Mouse (Mus musculus): ENCODE results near the gene Ttf1. TPM values are rescaled to one million over a fixed set of nuclear protein-coding genes. Genes with fewer than 3 reads are reported as not detected.
A peak's percentile ranks its signal among the peaks of the same experiment; 100 is the strongest.

Gene Ttf1
- 0.28 and 0.34 TPM in 2 replicates for polyA plus RNA-seq (2012)

DNA sequence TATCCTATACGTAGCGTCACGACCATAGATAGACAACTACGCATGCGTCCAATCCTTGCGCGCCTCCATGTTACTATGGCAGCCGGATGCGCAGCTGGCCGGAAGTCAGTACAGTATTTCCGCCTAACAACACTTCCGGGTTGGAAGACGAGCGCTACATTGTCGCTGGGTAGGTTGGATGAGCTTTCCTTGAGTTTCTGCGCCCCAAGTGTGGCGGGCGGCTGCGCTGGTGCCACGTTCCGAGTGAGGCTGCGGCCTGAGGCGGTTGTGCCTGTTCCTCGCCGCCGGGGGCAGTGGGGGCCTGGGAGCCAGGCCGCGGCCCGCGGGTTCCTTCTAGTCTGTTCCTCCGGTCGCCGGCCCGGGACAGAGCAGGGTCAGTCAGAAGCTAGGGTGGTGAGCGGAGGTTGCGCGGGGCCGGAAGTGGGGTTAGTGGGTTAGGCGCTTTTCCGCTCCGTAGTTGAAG lies at the start of gene Ttf1:
Ttf1 (plus strand) TSS at position 128 of the 463 bp plus-strand sequence.
- Histone ChIP-seq H3K4me1 (ENCODE audit: control insufficient read depth) (peaks cover 27% of the 10 kb centered on the region), H3K4me3 (replicated peaks) (peak within 1 kb of the TSS; percentile 95), H3K9me3 (ENCODE audit: control insufficient read depth, low read length) (no peaks in the 10 kb centered on the region), H3K27me3 (ENCODE audit: control insufficient read depth) (peaks cover 33% of the 10 kb centered on the region), H3K36me3 (ENCODE audit: control insufficient read depth) (peaks cover 16% of the 10 kb centered on the region)
- no peak for TF ChIP-seq TAL1 (IDR thresholded peaks at IDR 0.05; ENCODE audit: low read length)
- no peak for TF ChIP-seq GATA1 (IDR thresholded peaks at IDR 0.05; ENCODE audit: low read length)

DNA sequence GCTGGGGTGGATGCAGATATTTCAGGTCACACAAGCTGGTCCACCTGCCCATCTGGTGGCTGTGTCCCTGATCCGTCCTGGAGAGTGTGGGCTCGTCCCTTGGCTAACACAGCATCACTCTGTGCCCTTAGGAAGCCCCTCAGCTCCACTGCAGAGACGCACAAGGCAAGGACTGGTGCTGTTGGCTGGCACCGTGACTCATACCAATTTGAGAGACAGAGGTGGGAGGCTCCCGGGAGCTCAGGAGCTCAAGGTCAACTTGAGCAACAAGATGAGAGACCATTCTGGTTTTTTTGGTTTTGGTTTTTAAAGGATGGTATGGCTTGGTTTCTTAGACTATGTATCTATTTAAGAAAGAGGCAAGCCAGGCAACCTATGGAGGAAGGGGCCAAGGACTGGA lies 47.5 kb upstream of the Ttf1 start:
- Histone ChIP-seq H3K36me3 (ENCODE audit: control insufficient read depth) (no peaks in the 10 kb centered on the region), H3K4me1 (ENCODE audit: control insufficient read depth) (no peaks in the 10 kb centered on the region; the same call in 1 of the 2 replicates), H3K27me3 (ENCODE audit: control insufficient read depth) (no peaks in the 10 kb centered on the region), H3K4me3 (replicated peaks) (no peak overlapping the region), H3K9me3 (ENCODE audit: control insufficient read depth, low read length) (no peaks in the 10 kb centered on the region)
- TF ChIP-seq GATA1 (IDR thresholded peaks at IDR 0.05; ENCODE audit: low read length) (no peak), TAL1 (IDR thresholded peaks at IDR 0.05; ENCODE audit: low read length) (no peak)

GRCm38 (mm10) chr2:29016599-29017587 lies 43.2 kb upstream of the Ttf1 start:
- H3K27me3 ChIP-seq (ENCODE audit: control insufficient read depth), result no peaks in the 10 kb centered on the region
- H3K4me3 ChIP-seq (replicated peaks), result no peak overlapping the region
- no peaks in the 10 kb centered on the region; the same call in 1 of the 2 replicates for H3K4me1 ChIP-seq (ENCODE audit: control insufficient read depth)
- no peaks in the 10 kb centered on the region for H3K9me3 ChIP-seq (ENCODE audit: control insufficient read depth, low read length)
- H3K36me3 ChIP-seq (ENCODE audit: control insufficient read depth), result no peaks in the 10 kb centered on the region
- TF ChIP-seq TAL1 (IDR thresholded peaks at IDR 0.05; ENCODE audit: low read length) (no peak), GATA1 (IDR thresholded peaks at IDR 0.05; ENCODE audit: low read length) (no peak)

DNA sequence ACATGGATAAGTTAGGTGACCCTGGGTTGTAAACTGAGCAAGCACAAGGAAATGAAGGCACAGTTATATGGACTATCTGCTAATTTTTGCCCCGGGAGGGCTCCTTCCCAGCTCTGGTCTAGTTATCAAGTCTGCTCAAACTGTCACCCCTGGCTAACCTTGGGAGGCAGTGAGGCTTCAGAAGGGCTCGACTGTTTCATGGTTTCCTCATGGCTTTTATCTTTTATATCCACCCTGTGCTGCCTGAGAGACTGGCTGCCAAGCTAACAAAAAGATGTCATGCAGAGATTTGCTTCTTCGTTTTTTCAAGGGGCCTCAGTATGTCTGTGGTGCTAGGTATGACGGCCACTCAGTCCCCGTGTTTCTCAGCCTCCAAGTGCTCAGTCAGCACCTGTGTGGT lies 41.4 kb upstream of the Ttf1 start:
- TF ChIP-seq TAL1 (IDR thresholded peaks at IDR 0.05; ENCODE audit: low read length) (no peak), GATA1 (IDR thresholded peaks at IDR 0.05; ENCODE audit: low read length) (no peak)
- Histone ChIP-seq H3K4me1 (ENCODE audit: control insufficient read depth) (no peaks in the 10 kb centered on the region; the same call in 1 of the 2 replicates), H3K9me3 (ENCODE audit: control insufficient read depth, low read length) (no peaks in the 10 kb centered on the region), H3K4me3 (replicated peaks) (no peak overlapping the region), H3K27me3 (ENCODE audit: control insufficient read depth) (no peaks in the 10 kb centered on the region), H3K36me3 (ENCODE audit: control insufficient read depth) (no peaks in the 10 kb centered on the region)

DNA sequence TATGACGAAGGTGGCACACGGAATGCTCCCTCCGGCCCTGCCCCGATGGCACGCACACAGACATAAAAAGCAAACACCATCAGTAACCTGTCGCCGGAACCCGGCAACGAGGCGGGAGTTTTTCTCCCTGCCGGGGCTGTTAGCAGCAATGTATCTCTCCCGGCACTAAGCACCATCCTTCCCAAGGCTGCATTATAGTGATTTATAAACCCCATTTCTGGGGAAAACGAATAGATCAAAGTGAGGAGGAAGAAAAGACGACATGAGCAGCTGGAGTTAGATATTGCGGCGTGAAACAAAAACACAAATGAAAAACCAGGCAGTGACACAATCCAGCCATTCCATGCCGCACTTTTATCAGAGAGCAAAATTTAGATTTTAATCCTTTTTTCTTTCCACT lies 39.0 kb upstream of the Ttf1 start:
- no peaks in the 10 kb centered on the region for H3K36me3 ChIP-seq (ENCODE audit: control insufficient read depth)
- no peaks in the 10 kb centered on the region; the same call in 1 of the 2 replicates for H3K4me1 ChIP-seq (ENCODE audit: control insufficient read depth)
- no peaks in the 10 kb centered on the region for H3K27me3 ChIP-seq (ENCODE audit: control insufficient read depth)
- no peaks in the 10 kb centered on the region for H3K9me3 ChIP-seq (ENCODE audit: control insufficient read depth, low read length)
- H3K4me3 ChIP-seq (replicated peaks), result no peak overlapping the region
- TF ChIP-seq GATA1 (IDR thresholded peaks at IDR 0.05; ENCODE audit: low read length) (no peak), TAL1 (IDR thresholded peaks at IDR 0.05; ENCODE audit: low read length) (no peak)

DNA sequence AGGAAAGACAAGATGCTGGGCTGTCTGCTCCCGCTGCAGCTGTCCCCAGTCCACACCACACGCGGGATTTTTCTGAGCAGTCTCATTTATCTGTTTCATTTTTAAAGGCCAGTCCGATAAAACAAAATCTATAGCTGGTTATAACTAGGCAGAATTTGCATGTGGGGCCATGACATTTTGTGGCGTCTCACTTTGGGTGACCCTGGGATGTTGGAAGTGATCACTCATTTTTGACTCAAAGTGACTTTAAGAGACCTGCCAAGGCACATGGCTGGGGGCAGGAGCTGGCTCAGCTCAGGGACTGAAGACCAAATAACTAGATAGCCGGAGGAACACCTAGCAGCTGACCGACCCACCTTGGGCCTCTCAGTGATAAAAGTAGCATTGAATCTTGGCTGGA lies 37.1 kb upstream of the Ttf1 start:
- Histone ChIP-seq H3K4me3 (replicated peaks) (no peak overlapping the region), H3K4me1 (ENCODE audit: control insufficient read depth) (no peaks in the 10 kb centered on the region), H3K27me3 (ENCODE audit: control insufficient read depth) (no peaks in the 10 kb centered on the region), H3K9me3 (ENCODE audit: control insufficient read depth, low read length) (no peaks in the 10 kb centered on the region), H3K36me3 (ENCODE audit: control insufficient read depth) (no peaks in the 10 kb centered on the region)
- TF ChIP-seq GATA1 (IDR thresholded peaks at IDR 0.05; ENCODE audit: low read length), result no peak
- TF ChIP-seq TAL1 (IDR thresholded peaks at IDR 0.05; ENCODE audit: low read length), result no peak

DNA sequence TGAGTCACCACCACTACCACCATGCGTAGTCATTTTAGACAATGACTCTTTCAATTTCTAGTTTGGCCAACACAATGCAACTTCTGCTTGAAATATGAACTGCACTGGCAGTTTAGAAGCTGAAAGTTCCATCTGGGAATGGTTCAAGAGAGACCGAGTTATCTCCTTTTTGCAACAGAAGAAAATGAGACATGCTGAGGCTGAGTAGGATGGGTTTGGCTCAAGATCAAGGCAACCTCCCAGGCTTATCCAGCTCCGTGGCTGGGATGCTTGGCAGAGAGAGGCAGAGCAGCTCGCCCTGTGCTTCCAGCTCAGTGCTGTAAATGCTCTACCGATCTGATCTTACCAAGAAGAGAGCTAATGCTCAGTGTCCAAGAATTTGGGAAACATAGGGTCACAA lies 34.8 kb upstream of the Ttf1 start:
- H3K27me3 ChIP-seq (ENCODE audit: control insufficient read depth), result no peaks in the 10 kb centered on the region
- no peaks in the 10 kb centered on the region for H3K9me3 ChIP-seq (ENCODE audit: control insufficient read depth, low read length)
- H3K36me3 ChIP-seq (ENCODE audit: control insufficient read depth), result no peaks in the 10 kb centered on the region
- H3K4me1 ChIP-seq (ENCODE audit: control insufficient read depth), result no peaks in the 10 kb centered on the region
- H3K4me3 ChIP-seq (replicated peaks), result no peak overlapping the region
- TF ChIP-seq TAL1 (IDR thresholded peaks at IDR 0.05; ENCODE audit: low read length) (no peak), GATA1 (IDR thresholded peaks at IDR 0.05; ENCODE audit: low read length) (no peak)

GRCm38 (mm10) chr2:29030048-29030734 lies 29.9 kb upstream of the Ttf1 start:
- no peak for TF ChIP-seq GATA1 (IDR thresholded peaks at IDR 0.05; ENCODE audit: low read length)
- Histone ChIP-seq H3K4me1 (ENCODE audit: control insufficient read depth) (no peaks in the 10 kb centered on the region), H3K9me3 (ENCODE audit: control insufficient read depth, low read length) (no peaks in the 10 kb centered on the region), H3K4me3 (replicated peaks) (no peak overlapping the region), H3K27me3 (ENCODE audit: control insufficient read depth) (no peaks in the 10 kb centered on the region), H3K36me3 (ENCODE audit: control insufficient read depth) (no peaks in the 10 kb centered on the region)

GRCm38 (mm10) chr2:29031951-29032350 lies 28.1 kb upstream of the Ttf1 start:
- Histone ChIP-seq H3K4me3 (replicated peaks) (no peak overlapping the region), H3K4me1 (ENCODE audit: control insufficient read depth) (no peaks in the 10 kb centered on the region), H3K9me3 (ENCODE audit: control insufficient read depth, low read length) (no peaks in the 10 kb centered on the region), H3K27me3 (ENCODE audit: control insufficient read depth) (no peaks in the 10 kb centered on the region), H3K36me3 (ENCODE audit: control insufficient read depth) (no peaks in the 10 kb centered on the region)
- TF ChIP-seq GATA1 (IDR thresholded peaks at IDR 0.05; ENCODE audit: low read length) (no peak), TAL1 (IDR thresholded peaks at IDR 0.05; ENCODE audit: low read length) (no peak)
